Mouse (Mus musculus): ENCODE measurements around the gene Csmd2. TPM values are rescaled to one million over a fixed set of nuclear protein-coding genes. Genes with fewer than 3 reads are reported as not detected.

The Csmd2 gene
- total RNA-seq, 4 experiments from 2014 or later: not detected

GRCm38 (mm10) chr4:128241075-128241853, 253.6 kb downstream of the Csmd2 start:
- DNase-seq (ENCODE audit: low spot score in 2 of 2): no peak

- no peak for DNase-seq (ENCODE audit: low spot score in 2 of 2)
Measured at GRCm38 (mm10) chr4:128241854-128242356, 254.2 kb downstream of the Csmd2 start.

GRCm38 (mm10) chr4:128245201-128245600, 257.5 kb downstream of the Csmd2 start:
- DNase-seq (ENCODE audit: low spot score in 2 of 2): no peak

GRCm38 (mm10) chr4:128248676-128249075, 261.0 kb downstream of the Csmd2 start:
- DNase-seq (ENCODE audit: low spot score in 2 of 2): no peak

- no peak for DNase-seq (ENCODE audit: low spot score in 2 of 2)
Measured at GRCm38 (mm10) chr4:128259211-128259610, 271.6 kb downstream of the Csmd2 start.

- no peak for DNase-seq (ENCODE audit: low spot score in 2 of 2)
Measured at GRCm38 (mm10) chr4:128260907-128261560, 273.4 kb downstream of the Csmd2 start, which contains the start of gene Hmgb4. TSS of gene Hmgb4 (minus strand) at chr4:128260957.

GRCm38 (mm10) chr4:128264491-128264890, 276.8 kb downstream of the Csmd2 start:
- DNase-seq (ENCODE audit: low spot score in 2 of 2): no peak

- no peak for DNase-seq (ENCODE audit: low spot score in 2 of 2)
Measured at GRCm38 (mm10) chr4:128265341-128265740, 277.7 kb downstream of the Csmd2 start.

- no peak for DNase-seq (ENCODE audit: low spot score in 2 of 2)
Measured at GRCm38 (mm10) chr4:128269261-128269875, 281.7 kb downstream of the Csmd2 start.

GRCm38 (mm10) chr4:128270177-128270576, 282.5 kb downstream of the Csmd2 start:
- no peak for DNase-seq (ENCODE audit: low spot score in 2 of 2)

- DNase-seq (ENCODE audit: low spot score in 2 of 2): no peak
Measured at GRCm38 (mm10) chr4:128270931-128271330, 283.3 kb downstream of the Csmd2 start.

GRCm38 (mm10) chr4:128272501-128272900, 284.8 kb downstream of the Csmd2 start:
- peak; percentile 7 to 22 for DNase-seq (ENCODE audit: low spot score in 2 of 2)

GRCm38 (mm10) chr4:128273146-128273545, 285.5 kb downstream of the Csmd2 start:
- no peak for DNase-seq (ENCODE audit: low spot score in 2 of 2)

- no peak for DNase-seq (ENCODE audit: low spot score in 2 of 2)
Measured at GRCm38 (mm10) chr4:128275116-128275515, 287.5 kb downstream of the Csmd2 start.

GRCm38 (mm10) chr4:128275586-128275985, 287.9 kb downstream of the Csmd2 start:
- no peak for DNase-seq (ENCODE audit: low spot score in 2 of 2)

GRCm38 (mm10) chr4:128285009-128285408, 297.4 kb downstream of the Csmd2 start:
- DNase-seq (ENCODE audit: low spot score in 2 of 2): no peak

- DNase-seq (ENCODE audit: low spot score in 2 of 2): no peak
Measured at GRCm38 (mm10) chr4:128288095-128288494, 300.4 kb downstream of the Csmd2 start.

- no peak for DNase-seq (ENCODE audit: low spot score in 2 of 2)
Measured at GRCm38 (mm10) chr4:128304049-128304448, 316.4 kb downstream of the Csmd2 start.

GRCm38 (mm10) chr4:128306011-128306410, 318.4 kb downstream of the Csmd2 start:
- no peak for DNase-seq (ENCODE audit: low spot score in 2 of 2)

GRCm38 (mm10) chr4:128315328-128315727, 327.7 kb downstream of the Csmd2 start:
- DNase-seq (ENCODE audit: low spot score in 2 of 2): no peak

- no peak for DNase-seq (ENCODE audit: low spot score in 2 of 2)
Measured at GRCm38 (mm10) chr4:128317951-128318350, 330.3 kb downstream of the Csmd2 start.

GRCm38 (mm10) chr4:128325511-128325910, 337.9 kb downstream of the Csmd2 start:
- DNase-seq (ENCODE audit: low spot score in 2 of 2): no peak
